Mouse (Mus musculus): ENCODE measurements around the gene Gm11562. TPM values are rescaled to one million over a fixed set of nuclear protein-coding genes. Genes with fewer than 3 reads are reported as not detected.
"Not testable (repeated sequence)": the region's sequence is repeated elsewhere in the genome, so short reads cannot be mapped to it uniquely, and the experiment has no call there.

Gm11562 gene
- total RNA-seq (2021) (not detected), polyA plus RNA-seq (2012; rRNA removed) (not detected in 2 replicates)
- long read RNA-seq, result 0 reads

- H3K36me3 ChIP-seq (ENCODE audit: control insufficient read depth, insufficient read depth, low read length), result no peaks in the 10 kb centered on the region
- intact Hi-C loops (cut with DNase I), result no loop called here
- no peak within 1 kb of the TSS for H3K4me3 ChIP-seq
- H3K27me3 ChIP-seq (ENCODE audit: control insufficient read depth, insufficient read depth, low read length), result no peaks in the 10 kb centered on the region
- H3K4me1 ChIP-seq (ENCODE audit: control insufficient read depth, insufficient read depth, low read length), result no peaks in the 10 kb centered on the region
- H3K27ac ChIP-seq, result no peak within 1 kb of the TSS
- H3K79me2 ChIP-seq (replicated peaks; ENCODE audit: control insufficient read depth, insufficient read depth, low read length), result no peaks in the 10 kb centered on the region
- 67% methylated on average over 2 of the region's 2 CpGs for WGBS
- no peak for DNase-seq
- TF ChIP-seq EP300 (IDR thresholded peaks at IDR 0.05; ENCODE audit: insufficient read depth, low read depth, low read length) (no peak), CTCF (IDR thresholded peaks at IDR 0.05) (no peak), POLR2A (IDR thresholded peaks at IDR 0.05; ENCODE audit: insufficient read depth, low read depth, low read length) (no peak)
- H3K9ac ChIP-seq (ENCODE audit: low read depth, low read length), result no peak within 1 kb of the TSS
These were observed at the start of gene Gm11562 for GRCm38 (mm10) chr11:99620335-99620734. TSS of gene Gm11562 (minus strand) at chr11:99620435.

GRCm38 (mm10) chr11:99665860-99666259, 45.6 kb upstream of the Gm11562 start, which contains the start of gene Krtap4-6:
TSS of gene Krtap4-6 (minus strand) at chr11:99665960.
- H3K4me1 ChIP-seq (ENCODE audit: control insufficient read depth, insufficient read depth, low read length), result no peaks in the 10 kb centered on the region
- H3K27ac ChIP-seq, result no peak within 1 kb of the TSS
- no peaks in the 10 kb centered on the region for H3K27me3 ChIP-seq (ENCODE audit: control insufficient read depth, insufficient read depth, low read length)
- no peak for TF ChIP-seq POLR2A (IDR thresholded peaks at IDR 0.05; ENCODE audit: insufficient read depth, low read depth, low read length)
- intact Hi-C loops (cut with DNase I), result no loop called here
- DNase-seq, result no peak
- H3K79me2 ChIP-seq (replicated peaks; ENCODE audit: control insufficient read depth, insufficient read depth, low read length), result no peaks in the 10 kb centered on the region
- H3K36me3 ChIP-seq (ENCODE audit: control insufficient read depth, insufficient read depth, low read length), result no peaks in the 10 kb centered on the region
- H3K9ac ChIP-seq (ENCODE audit: low read depth, low read length), result no peak within 1 kb of the TSS
- H3K4me3 ChIP-seq, result no peak within 1 kb of the TSS

DNA sequence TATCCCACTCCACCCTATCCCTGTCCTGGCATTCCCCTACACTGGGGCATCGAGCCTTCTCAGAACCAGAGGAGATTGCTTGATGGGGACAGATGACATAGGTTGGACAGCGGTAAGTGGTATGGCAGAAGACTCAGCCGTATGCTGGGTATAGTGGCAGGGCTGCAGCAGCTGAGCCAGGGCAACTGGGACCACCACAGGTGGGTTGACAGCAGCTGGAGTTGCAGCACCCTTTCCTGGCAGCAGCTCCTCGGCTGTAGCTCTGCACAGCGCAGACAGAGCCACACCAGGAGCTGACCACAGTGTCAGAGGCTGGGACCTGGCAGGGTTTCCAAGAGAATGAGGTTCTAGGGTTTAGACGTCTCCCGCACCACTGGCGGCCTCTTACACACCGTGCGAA, 42.6 kb upstream of the Gm11562 start:
- 0 out of 2 replicates have a peak, but pooled peaks cover 3% of the 10 kb centered on the region for H3K27me3 ChIP-seq (ENCODE audit: control insufficient read depth, insufficient read depth, low read length)
- H3K9ac ChIP-seq (ENCODE audit: low read depth, low read length), result no peak overlapping the region
- H3K4me3 ChIP-seq, result no peak overlapping the region
- no peaks in the 10 kb centered on the region for H3K36me3 ChIP-seq (ENCODE audit: control insufficient read depth, insufficient read depth, low read length)
- DNase-seq, result no peak
- intact Hi-C loops (cut with DNase I), result no loop called here
- 80% methylated on average over 10 of the region's 10 CpGs for WGBS
- H3K79me2 ChIP-seq (replicated peaks; ENCODE audit: control insufficient read depth, insufficient read depth, low read length), result no peaks in the 10 kb centered on the region
- no peak overlapping the region for H3K27ac ChIP-seq
- H3K4me1 ChIP-seq (ENCODE audit: control insufficient read depth, insufficient read depth, low read length), result no peaks in the 10 kb centered on the region
- no peak for TF ChIP-seq CTCF (IDR thresholded peaks at IDR 0.05)
- no peak for TF ChIP-seq POLR2A (IDR thresholded peaks at IDR 0.05; ENCODE audit: insufficient read depth, low read depth, low read length)
- no peak for TF ChIP-seq EP300 (IDR thresholded peaks at IDR 0.05; ENCODE audit: insufficient read depth, low read depth, low read length)

DNA sequence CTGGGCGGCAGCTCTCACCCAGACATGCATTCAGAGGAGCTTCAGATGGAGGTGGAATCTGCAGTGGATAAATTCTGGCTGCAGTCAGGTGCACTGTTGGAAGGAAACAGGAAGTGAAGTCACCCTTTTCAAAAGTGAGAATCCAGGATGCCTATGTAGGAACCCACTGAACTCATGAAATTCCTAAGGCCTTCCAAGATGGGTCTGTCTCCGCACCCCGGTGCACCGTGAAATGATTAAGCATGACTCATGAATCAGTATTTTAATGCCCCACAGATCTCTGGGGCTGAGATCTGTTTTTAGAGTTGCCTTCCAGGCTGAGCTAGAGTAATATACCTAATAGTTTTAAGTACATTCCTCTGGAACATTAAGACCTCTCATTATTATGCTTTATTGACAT, 39.0 kb upstream of the Gm11562 start:
- H3K79me2 ChIP-seq (replicated peaks; ENCODE audit: control insufficient read depth, insufficient read depth, low read length), result no peaks in the 10 kb centered on the region
- no peak overlapping the region for H3K4me3 ChIP-seq
- intact Hi-C loops (cut with DNase I), result no loop called here
- TF ChIP-seq POLR2A (IDR thresholded peaks at IDR 0.05; ENCODE audit: insufficient read depth, low read depth, low read length) (no peak), EP300 (IDR thresholded peaks at IDR 0.05; ENCODE audit: insufficient read depth, low read depth, low read length) (no peak), CTCF (IDR thresholded peaks at IDR 0.05) (no peak)
- no peaks in the 10 kb centered on the region for H3K36me3 ChIP-seq (ENCODE audit: control insufficient read depth, insufficient read depth, low read length)
- no peaks in the 10 kb centered on the region for H3K4me1 ChIP-seq (ENCODE audit: control insufficient read depth, insufficient read depth, low read length)
- H3K9ac ChIP-seq (ENCODE audit: low read depth, low read length), result no peak overlapping the region
- 59% methylated on average over 4 of the region's 4 CpGs for WGBS
- no peak for DNase-seq
- H3K27me3 ChIP-seq (ENCODE audit: control insufficient read depth, insufficient read depth, low read length), result 0 out of 2 replicates have a peak, but pooled peaks cover 3% of the 10 kb centered on the region
- no peak overlapping the region for H3K27ac ChIP-seq

- H3K9ac ChIP-seq (ENCODE audit: low read depth, low read length); H3K4me1 ChIP-seq (ENCODE audit: control insufficient read depth, insufficient read depth, low read length); H3K4me3 ChIP-seq; intact Hi-C loops (cut with DNase I); H3K27me3 ChIP-seq (ENCODE audit: control insufficient read depth, insufficient read depth, low read length); DNase-seq; H3K36me3 ChIP-seq (ENCODE audit: control insufficient read depth, insufficient read depth, low read length); H3K79me2 ChIP-seq (replicated peaks; ENCODE audit: control insufficient read depth, insufficient read depth, low read length); H3K27ac ChIP-seq: not testable (repeated sequence)
- WGBS, result 69% methylated on average over 10 of the region's 10 CpGs
These were observed 38.3 kb upstream of the Gm11562 start, which contains the start of gene Gm11563 for GRCm38 (mm10) chr11:99658467-99659010. TSS of gene Gm11563 (minus strand) at chr11:99658960.

DNA sequence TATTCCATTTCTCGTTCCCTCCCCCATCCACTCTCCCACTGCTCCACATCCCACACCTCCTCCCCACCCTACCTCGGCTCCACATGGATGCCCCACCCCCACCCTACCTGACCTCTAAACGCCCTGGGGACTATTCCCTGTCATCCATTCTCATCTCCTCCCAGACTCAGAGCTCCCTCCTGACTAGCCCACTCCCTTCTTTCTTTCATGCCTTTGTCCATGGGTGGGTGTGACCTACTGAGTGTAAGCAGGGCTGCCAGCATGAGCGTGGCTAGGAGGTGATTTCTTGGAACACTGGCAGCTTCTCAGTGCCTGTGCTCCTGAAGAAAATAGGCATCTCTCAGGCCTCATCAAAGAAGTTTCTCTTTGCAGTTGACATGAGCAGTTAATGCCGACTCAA, 36.8 kb upstream of the Gm11562 start:
- H3K27ac ChIP-seq, result no peak overlapping the region
- no peaks in the 10 kb centered on the region for H3K36me3 ChIP-seq (ENCODE audit: control insufficient read depth, insufficient read depth, low read length)
- no peak for DNase-seq
- no peaks in the 10 kb centered on the region for H3K4me1 ChIP-seq (ENCODE audit: control insufficient read depth, insufficient read depth, low read length)
- no peak overlapping the region for H3K9ac ChIP-seq (ENCODE audit: low read depth, low read length)
- no peak for TF ChIP-seq POLR2A (IDR thresholded peaks at IDR 0.05; ENCODE audit: insufficient read depth, low read depth, low read length)
- TF ChIP-seq CTCF (IDR thresholded peaks at IDR 0.05), result no peak
- TF ChIP-seq EP300 (IDR thresholded peaks at IDR 0.05; ENCODE audit: insufficient read depth, low read depth, low read length), result no peak
- H3K4me3 ChIP-seq, result no peak overlapping the region
- H3K79me2 ChIP-seq (replicated peaks; ENCODE audit: control insufficient read depth, insufficient read depth, low read length), result no peaks in the 10 kb centered on the region
- intact Hi-C loops (cut with DNase I), result no loop called here
- 0 out of 2 replicates have a peak, but pooled peaks cover 3% of the 10 kb centered on the region for H3K27me3 ChIP-seq (ENCODE audit: control insufficient read depth, insufficient read depth, low read length)
- 58% methylated on average over 5 of the region's 5 CpGs for WGBS
